ENCODE assay signal across 28 mouse cellular contexts in genomic region chr2:11264836-11265235, GRCm38 (mm10).
DNase-seq lines count a peak whose midpoint lies in the region; ATAC-seq and TF ChIP-seq lines count a peak whose summit lies in the region.
"Had no signal": no experiment of that assay in that cellular context is flagged by ENCODE, and none has a peak within 500 bp of the region (broad histone marks: within the 10 kb centered on the region; RNA-seq: fewer than 3 reads in every experiment).

No protein-coding gene starts in this region.

- H3K4me1 ChIP-seq in kidney, adult 2 months (ENCODE audit: control insufficient read depth, insufficient read depth, low read length) = no peaks in the 10 kb centered on the region
- H3K4me1 ChIP-seq in kidney, embryonic 14.5 days (ENCODE audit: control insufficient read depth, insufficient read depth, low read length) = no peaks in the 10 kb centered on the region
- no peaks in the 10 kb centered on the region for H3K4me1 ChIP-seq in kidney, embryonic 16.5 days (ENCODE audit: insufficient read depth, low read length)
- H3K4me1 ChIP-seq in kidney, embryonic 15.5 days = no peaks in the 10 kb centered on the region
- H3K4me1 ChIP-seq: embryonic facial prominence, embryonic 12.5 days; embryonic facial prominence, embryonic 15.5 days; heart, embryonic 10.5 days; heart, embryonic 13.5 days had no signal

- H3K9ac ChIP-seq in kidney, embryonic 14.5 days (ENCODE audit: low read depth, low read length) = no peak overlapping the region
- no peak overlapping the region for H3K9ac ChIP-seq in kidney, embryonic 16.5 days (replicated peaks; ENCODE audit: low read length)
- no peak overlapping the region for H3K9ac ChIP-seq in kidney, embryonic 15.5 days
- H3K9ac ChIP-seq: embryonic facial prominence, embryonic 12.5 days; embryonic facial prominence, embryonic 15.5 days; forebrain, postnatal 0 days; heart, embryonic 13.5 days; hindbrain, embryonic 14.5 days had no signal

- TF ChIP-seq CTCF in kidney, adult 2 months (conservative IDR thresholded peaks at IDR 0.05; ENCODE audit: insufficient read depth, insufficient read length, low read depth, low read length) = no peak

- H3K4me2 ChIP-seq in kidney, embryonic 14.5 days (replicated peaks; ENCODE audit: low read depth, low read length) = no peak overlapping the region
- no peak overlapping the region for H3K4me2 ChIP-seq in kidney, embryonic 16.5 days (replicated peaks; ENCODE audit: low read depth, low read length)
- H3K4me2 ChIP-seq in kidney, embryonic 15.5 days = no peak overlapping the region
- H3K4me2 ChIP-seq: embryonic facial prominence, embryonic 12.5 days; embryonic facial prominence, embryonic 15.5 days; heart, embryonic 13.5 days; hindbrain, embryonic 14.5 days had no signal

- peak; percentile 65 for DNase-seq in kidney, adult 2 months
- DNase-seq in kidney, postnatal 25 days = peak; percentile 43 to 57
- DNase-seq in adrenal gland, postnatal 36 days = no peak
- DNase-seq: adrenal gland, postnatal 10 days; B cell, adult 2 months; cerebellum, adult 11 months; cerebellum, adult 2 months; cerebellum, adult 9-11 months; cerebellum, postnatal 25 days; forebrain, postnatal 0 days; gastrocnemius, adult 2 months; gastrocnemius, postnatal 14 days; heart, adult 18-20 months; heart, postnatal 14 days; heart, postnatal 4 days had no signal

- no peaks in the 10 kb centered on the region for H3K9me3 ChIP-seq in kidney, embryonic 14.5 days (ENCODE audit: control insufficient read depth, low read length)
- no peaks in the 10 kb centered on the region for H3K9me3 ChIP-seq in kidney, embryonic 16.5 days (ENCODE audit: low read length)
- no peaks in the 10 kb centered on the region for H3K9me3 ChIP-seq in kidney, embryonic 15.5 days (replicated peaks)
- H3K9me3 ChIP-seq: embryonic facial prominence, embryonic 12.5 days; embryonic facial prominence, embryonic 15.5 days; G1E; heart, embryonic 10.5 days; heart, embryonic 13.5 days had no signal

- H3K4me3 ChIP-seq in kidney, adult 2 months (ENCODE audit: insufficient read depth, low read depth, low read length) = no peak overlapping the region
- no peak overlapping the region for H3K4me3 ChIP-seq in kidney, embryonic 14.5 days (ENCODE audit: low read length)
- no peak overlapping the region for H3K4me3 ChIP-seq in kidney, embryonic 16.5 days (ENCODE audit: low read length)
- no peak overlapping the region for H3K4me3 ChIP-seq in kidney, embryonic 15.5 days (replicated peaks)
- H3K4me3 ChIP-seq: embryonic facial prominence, embryonic 12.5 days; embryonic facial prominence, embryonic 15.5 days; gastrocnemius, adult 2 months; heart, embryonic 10.5 days; heart, embryonic 13.5 days had no signal

- no peaks in the 10 kb centered on the region for H3K36me3 ChIP-seq in kidney, adult 2 months (ENCODE audit: control insufficient read depth, insufficient read depth, low read length)
- H3K36me3 ChIP-seq in kidney, embryonic 14.5 days (ENCODE audit: control insufficient read depth, insufficient read depth, low read length) = no peaks in the 10 kb centered on the region
- no peaks in the 10 kb centered on the region for H3K36me3 ChIP-seq in kidney, embryonic 16.5 days (ENCODE audit: insufficient read depth, low read length)
- no peaks in the 10 kb centered on the region for H3K36me3 ChIP-seq in kidney, embryonic 15.5 days
- H3K36me3 ChIP-seq: embryonic facial prominence, embryonic 12.5 days; embryonic facial prominence, embryonic 15.5 days; G1E; heart, embryonic 10.5 days; heart, embryonic 13.5 days had no signal

- no peak for ATAC-seq in kidney, embryonic 14.5 days (ENCODE audit: low FRiP score, low TSS enrichment)
- ATAC-seq in kidney, embryonic 16.5 days (ENCODE audit: low FRiP score, low TSS enrichment) = peak; percentile 15; the same call in 1 of the 2 replicates
- no peak for ATAC-seq in kidney, embryonic 15.5 days (replicated peaks; ENCODE audit: low FRiP score)
- ATAC-seq: forebrain, embryonic 14.5 days; forebrain, postnatal 0 days; Patski had no signal

- H3K27ac ChIP-seq in kidney, adult 2 months (ENCODE audit: insufficient read depth, low read depth, low read length) = no peak overlapping the region
- no peak overlapping the region for H3K27ac ChIP-seq in kidney, embryonic 14.5 days (ENCODE audit: low read depth, low read length)
- H3K27ac ChIP-seq in kidney, embryonic 16.5 days (ENCODE audit: low read length) = no peak overlapping the region
- H3K27ac ChIP-seq in kidney, embryonic 15.5 days = no peak overlapping the region
- H3K27ac ChIP-seq: embryonic facial prominence, embryonic 12.5 days; embryonic facial prominence, embryonic 15.5 days; gastrocnemius, adult 2 months; heart, embryonic 10.5 days; heart, embryonic 13.5 days; hindbrain, embryonic 14.5 days; hindbrain, postnatal 0 days had no signal

- no peaks in the 10 kb centered on the region for H3K27me3 ChIP-seq in kidney, adult 2 months (replicated peaks; ENCODE audit: control insufficient read depth, insufficient read depth, low read length)
- no peaks in the 10 kb centered on the region for H3K27me3 ChIP-seq in kidney, embryonic 14.5 days (ENCODE audit: control insufficient read depth, insufficient read depth, low read length)
- H3K27me3 ChIP-seq in kidney, embryonic 16.5 days (ENCODE audit: insufficient read depth, low read length) = no peaks in the 10 kb centered on the region
- no peaks in the 10 kb centered on the region for H3K27me3 ChIP-seq in kidney, embryonic 15.5 days
- H3K27me3 ChIP-seq: CH12.LX; embryonic facial prominence, embryonic 12.5 days; embryonic facial prominence, embryonic 15.5 days; heart, embryonic 13.5 days had no signal

- WGBS in kidney, adult 2 months = 91% methylated on average over 5 of the region's 5 CpGs
- WGBS in kidney, embryonic 14.5 days = 84% methylated on average over 5 of the region's 5 CpGs
- 84% methylated on average over 5 of the region's 5 CpGs for WGBS in kidney, embryonic 16.5 days
- whole genome bisulfite sequencing in kidney, embryonic 15.5 days = 84% methylated on average over 5 of the region's 5 CpGs

- TF ChIP-seq POLR2A in kidney, adult 2 months (IDR thresholded peaks at IDR 0.05; ENCODE audit: low read depth, low read length) = no peak

Comparison
In these comparisons a context has a peak if more than half of its experiments do, and no peak if none do; other contexts are left out.
1. DNase-seq: peak in kidney, adult 2 months (single experiment) and kidney, postnatal 25 days (2 of 2); none in adrenal gland, postnatal 36 days (0 of 2).